Mouse (Mus musculus): ENCODE measurements around the gene Pepd.

DNA sequence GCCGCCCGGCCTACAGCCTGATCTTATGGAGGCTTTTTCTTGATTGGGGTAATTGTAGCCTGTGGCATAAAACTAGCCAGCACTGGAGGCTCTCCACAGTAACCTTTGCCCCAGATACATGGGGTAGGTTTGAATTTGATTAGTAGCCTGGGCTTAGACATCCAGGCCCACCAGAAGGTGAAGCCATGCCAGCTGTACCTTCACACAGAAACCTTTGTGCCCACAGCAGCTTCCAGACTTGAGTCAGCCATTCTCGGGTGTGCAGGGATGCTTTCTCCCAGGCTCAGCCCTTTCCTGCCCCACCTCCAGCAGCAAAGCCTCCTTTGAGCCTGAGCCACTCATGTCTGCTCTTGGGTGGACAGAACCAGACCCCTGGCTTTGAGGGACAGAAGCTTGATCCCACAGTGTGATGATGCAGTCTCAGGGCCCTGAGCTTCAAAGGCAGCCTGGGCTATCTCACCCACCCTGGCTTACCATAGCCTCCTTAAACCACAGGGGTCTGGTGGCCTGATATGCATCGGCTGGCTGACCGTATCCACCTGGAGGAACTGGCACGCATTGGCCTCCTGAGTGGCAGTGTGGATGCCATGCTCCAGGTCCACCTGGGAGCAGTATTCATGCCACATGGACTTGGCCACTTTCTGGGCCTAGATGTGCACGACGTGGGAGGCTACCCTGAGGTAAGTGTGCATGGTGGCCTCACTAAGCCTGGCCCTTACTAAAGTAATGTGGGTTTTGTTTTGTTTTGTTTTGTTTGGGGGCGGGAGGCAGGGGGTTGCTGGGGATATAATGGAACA is 128.2 kb downstream of the Pepd start:
- TF ChIP-seq CTCF (IDR thresholded peaks at IDR 0.05; ENCODE audit: control insufficient read depth, insufficient read depth, insufficient read length) (no peak), CEBPB (IDR thresholded peaks at IDR 0.05; ENCODE audit: low read depth) (no peak), MAX (IDR thresholded peaks at IDR 0.05) (no peak)

All from C2C12 (cell line).